Mouse (Mus musculus): ENCODE measurements around the gene Pnp2. TPM values are rescaled to one million over a fixed set of nuclear protein-coding genes. Genes with fewer than 3 reads are reported as not detected.
"Not testable (repeated sequence)": the region's sequence is repeated elsewhere in the genome, so short reads cannot be mapped to it uniquely, and the experiment has no call there.

Gene Pnp2
- total and polyA plus RNA-seq, 2 experiments from 2014 or later: 1.1 to 1.4 TPM

DNA sequence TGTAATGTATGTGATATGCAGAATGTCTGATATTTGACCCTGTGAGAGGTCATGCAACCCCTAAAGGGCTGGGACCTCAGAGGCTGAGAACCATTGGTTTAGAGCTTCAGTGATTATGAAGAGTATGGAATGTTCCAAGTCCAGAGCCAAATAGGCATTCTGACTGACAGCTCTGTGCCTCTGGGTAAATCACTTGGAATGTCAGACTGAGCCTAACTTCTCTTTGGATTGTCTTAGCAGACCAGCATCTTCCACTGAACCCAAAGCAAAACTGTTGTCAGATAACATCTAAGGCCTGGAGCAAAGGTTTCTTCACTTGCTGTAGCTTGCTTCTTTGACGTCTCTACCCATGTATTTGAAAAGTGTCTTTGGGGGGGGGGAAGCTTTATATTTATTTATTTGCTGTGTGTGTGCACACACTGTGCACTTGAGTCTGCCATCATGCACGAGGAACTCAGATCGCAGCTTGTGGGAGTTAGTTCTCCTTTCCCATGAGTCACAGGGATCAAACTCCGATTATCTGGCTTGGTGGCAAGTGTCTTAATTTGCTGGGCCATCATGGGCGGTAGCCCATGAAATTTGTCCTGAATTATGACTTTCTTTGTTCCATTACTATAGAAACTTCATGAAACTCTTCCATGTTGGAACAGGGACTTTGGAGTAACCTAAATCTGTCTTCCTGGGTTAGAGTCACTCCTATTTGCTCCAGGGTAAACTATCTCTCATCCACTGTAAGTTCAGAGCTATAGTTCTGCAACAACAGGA is 12.6 kb downstream of the Pnp2 start:
- H3K27ac ChIP-seq (ENCODE audit: low read depth, low read length): no peak overlapping the region
- no peak for TF ChIP-seq CTCF (IDR thresholded peaks at IDR 0.05)
- H3K27me3 ChIP-seq (ENCODE audit: insufficient read depth, low read length): no peaks in the 10 kb centered on the region
- no peak for DNase-seq (ENCODE audit: low spot score)
- no peaks in the 10 kb centered on the region for H3K36me3 ChIP-seq (ENCODE audit: insufficient read depth, low read length)
- no peaks in the 10 kb centered on the region for H3K4me1 ChIP-seq (ENCODE audit: insufficient read depth, low read length)
- no peak for ATAC-seq (ENCODE audit: low FRiP score)
- no peak overlapping the region for H3K4me3 ChIP-seq (ENCODE audit: low read depth, low read length)
- no peak overlapping the region for H3K9ac ChIP-seq (replicated peaks; ENCODE audit: low read length, poor library complexity, severe bottlenecking)
- H3K9me3 ChIP-seq (ENCODE audit: low read length): no peaks in the 10 kb centered on the region
- no peak overlapping the region for H3K4me2 ChIP-seq (ENCODE audit: low read depth, low read length, poor library complexity, severe bottlenecking)
- WGBS: 61% methylated on average over 5 of the region's 5 CpGs

- Histone ChIP-seq H3K27ac (ENCODE audit: low read depth, low read length) (no peak overlapping the region), H3K4me2 (ENCODE audit: low read depth, low read length, poor library complexity, severe bottlenecking) (no peak overlapping the region), H3K4me1 (ENCODE audit: insufficient read depth, low read length) (no peaks in the 10 kb centered on the region), H3K9me3 (ENCODE audit: low read length) (no peaks in the 10 kb centered on the region), H3K9ac (replicated peaks; ENCODE audit: low read length, poor library complexity, severe bottlenecking) (no peak overlapping the region), H3K4me3 (ENCODE audit: low read depth, low read length) (no peak overlapping the region), H3K36me3 (ENCODE audit: insufficient read depth, low read length) (no peaks in the 10 kb centered on the region), H3K27me3 (ENCODE audit: insufficient read depth, low read length) (no peaks in the 10 kb centered on the region)
- no peak for TF ChIP-seq CTCF (IDR thresholded peaks at IDR 0.05)
- 13% methylated on average over 1 of the region's 1 CpGs for WGBS
- DNase-seq (ENCODE audit: low spot score) (peak; percentile 27), ATAC-seq (ENCODE audit: low FRiP score) (no peak)
Observed at GRCm38 (mm10) chr14:50969041-50969440, 13.2 kb downstream of the Pnp2 start.

GRCm38 (mm10) chr14:50969558-50970544 is 14.1 kb downstream of the Pnp2 start:
- no peaks in the 10 kb centered on the region for H3K27me3 ChIP-seq (ENCODE audit: insufficient read depth, low read length)
- peak; percentile 65 for DNase-seq (ENCODE audit: low spot score)
- H3K9me3 ChIP-seq (ENCODE audit: low read length): no peaks in the 10 kb centered on the region
- TF ChIP-seq CTCF (IDR thresholded peaks at IDR 0.05): no peak
- ATAC-seq (ENCODE audit: low FRiP score): peak; percentile 35; the same call in 1 of the 2 replicates
- peak overlapping the region; percentile 26 for H3K27ac ChIP-seq (ENCODE audit: low read depth, low read length)
- H3K4me2 ChIP-seq (ENCODE audit: low read depth, low read length, poor library complexity, severe bottlenecking): peak overlapping the region; percentile 16; the same call in 1 of the 2 replicates
- no peak overlapping the region for H3K4me3 ChIP-seq (ENCODE audit: low read depth, low read length)
- H3K36me3 ChIP-seq (ENCODE audit: insufficient read depth, low read length): no peaks in the 10 kb centered on the region
- H3K9ac ChIP-seq (replicated peaks; ENCODE audit: low read length, poor library complexity, severe bottlenecking): no peak overlapping the region
- 9% methylated on average over 12 of the region's 12 CpGs for WGBS
- H3K4me1 ChIP-seq (ENCODE audit: insufficient read depth, low read length): no peaks in the 10 kb centered on the region

- Histone ChIP-seq H3K4me2 (ENCODE audit: low read depth, low read length, poor library complexity, severe bottlenecking) (no peak overlapping the region), H3K27me3 (ENCODE audit: insufficient read depth, low read length) (no peaks in the 10 kb centered on the region), H3K9me3 (ENCODE audit: low read length) (no peaks in the 10 kb centered on the region), H3K9ac (replicated peaks; ENCODE audit: low read length, poor library complexity, severe bottlenecking) (no peak overlapping the region), H3K27ac (ENCODE audit: low read depth, low read length) (no peak overlapping the region), H3K4me3 (ENCODE audit: low read depth, low read length) (no peak overlapping the region), H3K4me1 (ENCODE audit: insufficient read depth, low read length) (no peaks in the 10 kb centered on the region; the same call in 1 of the 2 replicates), H3K36me3 (ENCODE audit: insufficient read depth, low read length) (no peaks in the 10 kb centered on the region)
- no peak for DNase-seq (ENCODE audit: low spot score)
- 91% methylated on average over 1 of the region's 1 CpGs for WGBS
- TF ChIP-seq CTCF (IDR thresholded peaks at IDR 0.05): no peak
- ATAC-seq (ENCODE audit: low FRiP score): no peak
Observed at GRCm38 (mm10) chr14:50970822-50971221, 15.0 kb downstream of the Pnp2 start.

DNA sequence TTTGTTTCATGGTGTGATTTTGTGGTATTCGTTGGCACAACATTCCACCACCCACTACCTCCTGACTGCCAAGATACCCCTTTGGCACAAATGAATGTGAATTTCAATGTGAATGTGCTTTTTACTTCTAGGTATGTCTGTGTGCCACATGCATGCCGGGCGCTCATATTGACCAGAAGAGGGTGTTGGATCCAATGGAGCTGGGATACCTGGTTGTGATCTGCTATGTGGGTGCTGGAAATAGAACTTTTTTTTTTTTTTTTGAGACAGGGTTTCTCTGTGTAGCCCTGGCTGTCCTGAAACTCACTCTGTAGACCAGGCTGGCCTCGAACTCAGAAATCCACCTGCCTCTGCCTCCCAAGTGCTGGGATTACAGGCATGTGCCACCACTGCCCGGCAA is 17.3 kb downstream of the Pnp2 start:
- H3K27ac ChIP-seq (ENCODE audit: low read depth, low read length); H3K9me3 ChIP-seq (ENCODE audit: low read length); H3K4me2 ChIP-seq (ENCODE audit: low read depth, low read length, poor library complexity, severe bottlenecking); H3K9ac ChIP-seq (replicated peaks; ENCODE audit: low read length, poor library complexity, severe bottlenecking); H3K4me3 ChIP-seq (ENCODE audit: low read depth, low read length); H3K27me3 ChIP-seq (ENCODE audit: insufficient read depth, low read length); H3K4me1 ChIP-seq (ENCODE audit: insufficient read depth, low read length); H3K36me3 ChIP-seq (ENCODE audit: insufficient read depth, low read length); DNase-seq (ENCODE audit: low spot score); ATAC-seq (ENCODE audit: low FRiP score): not testable (repeated sequence)
- WGBS: 98% methylated on average over 5 of the region's 5 CpGs
